Mouse (Mus musculus) CH12.LX (cell line): ENCODE results near the gene Zc3h18. TPM values are rescaled to one million over a fixed set of nuclear protein-coding genes. Genes with fewer than 3 reads are reported as not detected.
A peak's percentile ranks its signal among the peaks of the same experiment; 100 is the strongest.

Source experiments
- DNase-seq: peaks from one replicate; pipeline ENCODE4 v3.0.0-alpha.2; 2013; ENCODE audit errors: extremely low read depth
- H3K27ac ChIP-seq: 2 replicates; pipeline ENCODE4 v1.5.1; 2012; ENCODE audit warnings: low read depth, mild to moderate bottlenecking, control low read depth, moderate library complexity; ENCODE audit not compliant: insufficient read depth
- H3K27me3 ChIP-seq: replicated peaks from 2 replicates; pipeline ENCODE3; 2012; ENCODE audit warnings: inconsistent platforms
- H3K36me3 ChIP-seq, 2 experiments: replicated peaks in 1 of 2; 2 replicates each; pipeline versions ENCODE3 to v1.6.1; 2012; ENCODE audit warnings: inconsistent platforms in 1 of 2, low read length in 1 of 2, mild to moderate bottlenecking in 1 of 2, mixed read lengths in 1 of 2, moderate library complexity in 1 of 2; ENCODE audit not compliant: control insufficient read depth in 1 of 2, insufficient read depth in 1 of 2
- H3K4me1 ChIP-seq, 2 experiments: 2 replicates each; pipeline ENCODE4 v1.6.1; 2012; ENCODE audit warnings: inconsistent platforms in 1 of 2, moderate library complexity in 1 of 2; ENCODE audit not compliant: insufficient read depth in 2 of 2, control insufficient read depth in 1 of 2
- H3K4me2 ChIP-seq: 2 replicates; pipeline ENCODE4 v1.6.1; 2012; ENCODE audit warnings: low read depth, mild to moderate bottlenecking, control low read depth; ENCODE audit not compliant: poor library complexity, insufficient read depth, severe bottlenecking
- H3K4me3 ChIP-seq, 3 experiments: fragments of 150-350 bp in 1 of 3; sonication (generic) in 1 of 3; replicated peaks in 1 of 3; 2 replicates each; pipeline versions ENCODE3 to v1.5.1; 2011 to 2012; ENCODE audit warnings: low read depth in 2 of 3, low read length in 2 of 3, mild to moderate bottlenecking in 2 of 3, moderate library complexity in 2 of 3, control low read depth in 1 of 3, improper control_type of control experiment in 1 of 3, inconsistent platforms in 1 of 3, mixed read lengths in 1 of 3; ENCODE audit not compliant: poor library complexity in 1 of 3
- H3K79me2 ChIP-seq: replicated peaks from 2 replicates; pipeline ENCODE4 v1.6.1; 2012; ENCODE audit warnings: mild to moderate bottlenecking, moderate library complexity; ENCODE audit not compliant: control insufficient read depth, poor library complexity, insufficient read depth, severe bottlenecking; ENCODE audit errors: extremely low read depth
- H3K9ac ChIP-seq: 2 replicates; pipeline ENCODE4 v1.6.1; 2012; ENCODE audit warnings: low read depth, mild to moderate bottlenecking, control low read depth, moderate library complexity; ENCODE audit not compliant: insufficient read depth
- H3K9me3 ChIP-seq: replicated peaks from 2 replicates; pipeline ENCODE3; 2012; ENCODE audit warnings: low read length, inconsistent platforms, mixed read lengths
- BHLHE40 ChIP-seq: IDR thresholded peaks from 2 replicates; pipeline ENCODE4 v1.6.1; 2011; ENCODE audit warnings: mild to moderate bottlenecking, low read depth, low read length, improper control_type of control experiment
- CHD2 ChIP-seq: IDR thresholded peaks from 2 replicates; pipeline ENCODE4 v1.6.1; 2011; ENCODE audit warnings: low read length, improper control_type of control experiment
- CTCF ChIP-seq, 2 experiments: IDR thresholded peaks in 1 of 2; conservative IDR thresholded peaks in 1 of 2; 2 replicates each; pipeline ENCODE4 v1.5.1; 2011 to 2012; ENCODE audit warnings: low read depth in 2 of 2, low read length in 2 of 2, improper control_type of control experiment in 1 of 2, inconsistent platforms in 1 of 2, mild to moderate bottlenecking in 1 of 2, moderate library complexity in 1 of 2
- E2F4 ChIP-seq: IDR thresholded peaks from 2 replicates; pipeline ENCODE4 v1.6.1; 2011; ENCODE audit warnings: low read depth, low read length, improper control_type of control experiment; ENCODE audit not compliant: insufficient replicate concordance
- ELF1 ChIP-seq: IDR thresholded peaks from 2 replicates; pipeline ENCODE4 v1.6.1; 2014; ENCODE audit warnings: low read depth, mild to moderate bottlenecking, inconsistent platforms, low read length, improper control_type of control experiment
- ETS1 ChIP-seq: conservative IDR thresholded peaks from 2 replicates; pipeline ENCODE4 v1.6.1; 2012; ENCODE audit warnings: low read depth, mild to moderate bottlenecking, inconsistent platforms, low read length, improper control_type of control experiment, moderate library complexity
- GABPA ChIP-seq: IDR thresholded peaks from 2 replicates; pipeline ENCODE4 v1.6.1; 2012; ENCODE audit warnings: low read depth, low read length, improper control_type of control experiment, inconsistent platforms; ENCODE audit not compliant: insufficient replicate concordance
- HCFC1 ChIP-seq: IDR thresholded peaks from 2 replicates; pipeline ENCODE4 v1.6.1; 2012; ENCODE audit warnings: low read depth, mild to moderate bottlenecking, inconsistent platforms, low read length, improper control_type of control experiment
- IRF4 ChIP-seq: IDR thresholded peaks from 2 replicates; pipeline ENCODE4 v1.6.1; 2014; ENCODE audit warnings: low read depth, mild to moderate bottlenecking, inconsistent platforms, low read length, improper control_type of control experiment
- JUN ChIP-seq: IDR thresholded peaks from 2 replicates; pipeline ENCODE4 v1.6.1; 2011; ENCODE audit warnings: low read depth, mild to moderate bottlenecking, low read length, improper control_type of control experiment, moderate library complexity; ENCODE audit not compliant: insufficient read depth
- JUND ChIP-seq: conservative IDR thresholded peaks from 2 replicates; pipeline ENCODE4 v1.6.1; 2011; ENCODE audit warnings: low read depth, low read length, improper control_type of control experiment
- KAT2A ChIP-seq: IDR thresholded peaks from 2 replicates; pipeline ENCODE4 v1.6.1; 2012; ENCODE audit warnings: low read length, improper control_type of control experiment, inconsistent platforms; ENCODE audit not compliant: insufficient replicate concordance
- MAFK ChIP-seq: IDR thresholded peaks from 2 replicates; pipeline ENCODE4 v1.6.1; 2011; ENCODE audit warnings: low read length, improper control_type of control experiment; ENCODE audit not compliant: insufficient replicate concordance
- MAZ ChIP-seq: IDR thresholded peaks from 2 replicates; pipeline ENCODE4 v1.6.1; 2012; ENCODE audit warnings: low read depth, mild to moderate bottlenecking, inconsistent platforms, low read length, improper control_type of control experiment, moderate library complexity
- MEF2A ChIP-seq: IDR thresholded peaks from 2 replicates; pipeline ENCODE4 v1.6.1; 2014; ENCODE audit warnings: low read depth, mild to moderate bottlenecking, inconsistent platforms, low read length, improper control_type of control experiment, borderline replicate concordance
- MYC ChIP-seq: IDR thresholded peaks from 2 replicates; pipeline ENCODE4 v1.6.1; 2011; ENCODE audit warnings: low read depth, mild to moderate bottlenecking, improper control_type of control experiment, low read length
- NRF1 ChIP-seq: IDR thresholded peaks from 2 replicates; pipeline ENCODE4 v1.6.1; 2014; ENCODE audit warnings: low read depth, mild to moderate bottlenecking, inconsistent platforms, low read length, improper control_type of control experiment, moderate library complexity
- PAX5 ChIP-seq: IDR thresholded peaks from 2 replicates; pipeline ENCODE4 v1.6.1; 2012; ENCODE audit warnings: low read length, inconsistent platforms, mixed read lengths
- POLR2A ChIP-seq: IDR thresholded peaks from 2 replicates; pipeline ENCODE4 v1.6.1; 2011; ENCODE audit warnings: low read depth, mild to moderate bottlenecking, improper control_type of control experiment, low read length
- POLR2AphosphoS2 ChIP-seq: IDR thresholded peaks from 2 replicates; pipeline ENCODE4 v1.6.1; 2011; ENCODE audit warnings: low read depth, low read length, improper control_type of control experiment
- RAD21 ChIP-seq: IDR thresholded peaks from 2 replicates; pipeline ENCODE4 v1.6.1; 2011; ENCODE audit warnings: low read depth, mild to moderate bottlenecking, low read length, improper control_type of control experiment, moderate library complexity
- RCOR1 ChIP-seq: conservative IDR thresholded peaks from 2 replicates; pipeline ENCODE4 v1.6.1; 2012; ENCODE audit warnings: low read depth, mild to moderate bottlenecking, inconsistent platforms, low read length, improper control_type of control experiment
- SIN3A ChIP-seq: IDR thresholded peaks from 2 replicates; pipeline ENCODE4 v1.6.1; 2012; ENCODE audit warnings: low read length, improper control_type of control experiment, inconsistent platforms
- SMC3 ChIP-seq: IDR thresholded peaks from 2 replicates; pipeline ENCODE4 v1.6.1; 2011; ENCODE audit warnings: low read depth, low read length, improper control_type of control experiment
- TBP ChIP-seq: conservative IDR thresholded peaks from 2 replicates; pipeline ENCODE4 v1.6.1; 2011; ENCODE audit warnings: low read depth, low read length, improper control_type of control experiment
- TCF12 ChIP-seq: IDR thresholded peaks from 2 replicates; pipeline ENCODE4 v1.6.1; 2014; ENCODE audit warnings: low read depth, mild to moderate bottlenecking, inconsistent platforms, low read length, improper control_type of control experiment
- USF2 ChIP-seq: conservative IDR thresholded peaks from 2 replicates; pipeline ENCODE4 v1.6.1; 2011; ENCODE audit warnings: low read depth, low read length, improper control_type of control experiment
- ZC3H11A ChIP-seq: IDR thresholded peaks from 2 replicates; pipeline ENCODE4 v1.6.1; 2012; ENCODE audit warnings: low read depth, mild to moderate bottlenecking, inconsistent platforms, low read length, improper control_type of control experiment
- ZKSCAN1 ChIP-seq: IDR thresholded peaks from 2 replicates; pipeline ENCODE4 v1.6.1; 2012; ENCODE audit warnings: low read depth, inconsistent platforms, low read length, improper control_type of control experiment, borderline replicate concordance
- ZMIZ1 ChIP-seq: IDR thresholded peaks from 2 replicates; pipeline ENCODE4 v1.6.1; 2012; ENCODE audit warnings: low read depth, mild to moderate bottlenecking, inconsistent platforms, low read length, improper control_type of control experiment
- ZNF384 ChIP-seq: IDR thresholded peaks from 2 replicates; pipeline ENCODE4 v1.6.1; 2012; ENCODE audit warnings: low read depth, low read length, improper control_type of control experiment, inconsistent platforms
- dilution Hi-C: fragments of 300-500 bp; cut with MboI; formaldehyde crosslinking; loops from 2 replicates; pipeline ENCODE4 v1.14.3; 2020; ENCODE audit warnings: low sequenced_read_pairs; ENCODE audit not compliant: extremely low pct_unique_long_range_greater_than_20kb, extremely low pct_ligation_motif_present
- in situ Hi-C: fragments of 300-500 bp; cut with MboI; formaldehyde crosslinking; loops from 3 replicates; pipeline ENCODE4 v1.14.3; 2019; ENCODE audit warnings: low sequenced_read_pairs, low pct_ligation_motif_present, low pct_unique_long_range_greater_than_20kb, mixed read lengths
- polyA plus RNA-seq: library from polyadenylated mRNA; unstranded; fragments of >175 nt; gene quantifications from 2 replicates; pipeline ENCODE4 v1.2.1, GENCODE M21; 2012; ENCODE audit warnings: low read depth; ENCODE audit not compliant: insufficient read length
- total RNA-seq, 2 experiments: library from RNA; depleted of rRNA; stranded (reverse); fragments of 300-350 nt in 1 of 2; fragments of >200 nt in 1 of 2; gene quantifications; 2 replicates each; pipeline ENCODE4 v1.2.3; 2012 to 2014

The Zc3h18 gene
- total and polyA plus RNA-seq, 3 experiments: 34.6 to 83.0 (median 58.5) TPM

DNA sequence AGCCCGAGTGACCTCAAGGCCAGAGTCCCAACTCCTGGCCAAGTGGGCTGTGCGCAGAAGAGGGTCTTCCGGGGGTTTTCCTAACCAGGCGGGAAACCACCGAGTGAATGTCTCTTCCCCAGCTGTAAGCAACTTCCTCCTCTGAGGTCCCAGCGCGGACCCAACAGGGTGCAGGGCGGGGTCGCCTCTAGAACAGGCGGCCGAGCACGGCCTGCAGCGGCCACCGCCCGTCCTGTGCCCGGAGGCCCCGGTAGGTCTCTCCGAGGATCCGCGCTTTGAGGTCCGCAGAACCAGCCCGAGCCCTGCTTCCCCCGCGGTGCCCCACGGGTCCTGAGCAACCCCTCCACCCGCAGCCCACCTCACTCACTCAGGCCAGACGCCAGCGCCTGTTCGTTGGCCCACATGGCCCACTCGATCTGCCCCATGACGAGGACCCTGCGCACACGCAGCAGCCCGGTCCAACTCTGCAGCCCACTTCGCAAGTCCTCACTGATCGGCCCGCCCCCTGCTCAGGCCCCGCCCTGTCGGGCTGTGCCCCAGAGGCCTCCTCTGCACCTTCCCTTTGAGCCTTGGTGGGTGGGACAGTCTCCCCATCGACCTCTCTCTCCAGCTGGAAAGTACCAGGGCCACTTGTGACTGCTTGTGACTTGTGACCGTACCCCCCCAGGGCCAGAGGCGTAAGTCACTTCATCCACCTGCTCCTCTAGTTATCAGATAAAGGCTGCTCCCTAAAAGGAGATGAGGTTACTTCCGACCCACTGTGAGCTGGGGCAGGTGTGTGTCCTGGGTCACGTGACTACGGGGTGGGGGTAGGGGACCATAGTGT is 56.2 kb downstream of the Zc3h18 start, which contains the start of gene Cyba (continued):
- TF ChIP-seq USF2: peak; percentile 99

DNA sequence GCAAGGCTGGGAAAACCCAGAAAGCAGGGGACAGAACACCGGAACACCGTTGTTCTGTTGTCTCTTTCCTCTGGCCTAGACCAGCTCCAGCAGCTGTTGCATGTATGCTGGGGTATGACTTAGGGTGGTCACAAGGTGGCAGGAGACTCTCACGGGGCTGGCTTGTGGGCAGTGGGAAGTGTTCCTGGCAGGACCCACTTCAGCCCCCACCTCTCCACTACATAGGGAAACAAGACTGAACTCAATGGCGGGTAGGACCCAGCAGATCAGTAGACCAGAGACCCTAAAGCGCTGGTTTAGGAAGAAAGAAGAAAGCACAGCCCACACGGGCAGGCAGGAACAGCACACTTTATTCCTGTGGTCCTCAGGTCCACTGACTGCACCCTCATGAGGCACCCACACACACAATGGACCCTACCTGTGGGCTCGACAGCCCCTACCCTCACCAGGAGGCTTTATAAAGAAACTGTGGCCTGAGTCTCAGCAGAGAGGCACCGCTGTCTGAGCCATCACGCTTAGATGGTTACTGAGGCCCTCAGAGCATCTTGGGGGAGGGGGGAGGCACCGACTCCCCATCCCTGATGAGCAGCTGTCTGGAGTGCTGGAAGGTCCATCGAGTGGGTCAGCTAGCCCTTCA is 57.0 kb downstream of the Zc3h18 start:
- DNase-seq: no peak
- Histone ChIP-seq H3K4me1 (peaks cover 24 to 52% of the 10 kb centered on the region in 2 experiments), H3K27me3 (no peaks in the 10 kb centered on the region), H3K4me3 (peak overlapping the region; percentile 32 to 85 (median 83)), H3K79me2 (peaks cover 32% of the 10 kb centered on the region), H3K9ac (peak overlapping the region; percentile 76), H3K27ac (peak overlapping the region; percentile 98)
- TF ChIP-seq MEF2A (no peak), TBP (no peak; the same call in 1 of the 2 replicates), BHLHE40 (no peak), JUND (no peak; the same call in 1 of the 2 replicates), ELF1 (peak; percentile 85), HCFC1 (peak; percentile 45; the same call in 1 of the 2 replicates), MYC (no peak; the same call in none of the 2 replicates), NRF1 (peak; percentile 44; the same call in 1 of the 2 replicates), ZMIZ1 (no peak), RCOR1 (peak; percentile 8; the same call in 1 of the 2 replicates), CHD2 (peak; percentile 16; the same call in 1 of the 2 replicates), POLR2A (no peak), SMC3 (peak; percentile 67), JUN (no peak), E2F4 (no peak), CTCF (conservative IDR thresholded peaks at IDR 0.05 in 1 of 2, IDR thresholded peaks at IDR 0.05 in 1 of 2; ENCODE audit: low read depth in 2 of 2, low read length in 2 of 2) (peak in 1 of 2 experiments; percentile 82; a peak in 3 of 4 replicates), ETS1 (no peak), MAZ (peak; percentile 94), GABPA (no peak), MAFK (peak; percentile 5; the same call in 1 of the 2 replicates), ZNF384 (no peak), ZC3H11A (peak; percentile 13; the same call in 1 of the 2 replicates), KAT2A (no peak), SIN3A (peak; percentile 91), POLR2AphosphoS2 (no peak), TCF12 (no peak), ZKSCAN1 (no peak), RAD21 (peak; percentile 85), IRF4 (peak; percentile 77), PAX5 (no peak)
- TF ChIP-seq, all 38 proteins: peak for 13
- Histone ChIP-seq H3K36me3 (peaks cover 30 to 63% of the 10 kb centered on the region in 2 experiments), H3K9me3 (peaks cover 7% of the 10 kb centered on the region), H3K4me2 (peak overlapping the region; percentile 59)
- dilution Hi-C loops: no loop called here
- in situ Hi-C loops: loop anchor here (25.0 kb wide), 1 partner anchor 846 kb away; the partner anchor contains the start of genes Fbxo31 and Map1lc3b
